Mouse (Mus musculus) hindbrain, embryonic 10.5 days (tissue): ENCODE data around the gene Rfk. TPM values are rescaled to one million over a fixed set of nuclear protein-coding genes. Genes with fewer than 3 reads are reported as not detected.

Experiments
- DNase-seq: peaks from one replicate; pipeline ENCODE4 v3.0.0-alpha.2; 2017; ENCODE audit warnings: low spot score
- H3K27ac ChIP-seq: fragments of 300-500 bp; sonication (generic); 2 replicates; pipeline ENCODE4 v1.5.1; 2016; ENCODE audit warnings: mild to moderate bottlenecking, moderate library complexity
- H3K27me3 ChIP-seq: fragments of 300-500 bp; sonication (generic); 2 replicates; pipeline ENCODE4 v1.6.1; 2016; ENCODE audit warnings: mild to moderate bottlenecking; ENCODE audit not compliant: poor library complexity, insufficient read depth, severe bottlenecking
- H3K36me3 ChIP-seq: fragments of 300-500 bp; sonication (generic); 2 replicates; pipeline ENCODE4 v1.6.1; 2016; ENCODE audit warnings: mild to moderate bottlenecking, moderate library complexity
- H3K4me1 ChIP-seq: fragments of 300-500 bp; sonication (generic); replicated peaks from 2 replicates; pipeline ENCODE4 v1.6.1; 2016; ENCODE audit warnings: mild to moderate bottlenecking
- H3K4me3 ChIP-seq: fragments of 300-500 bp; sonication (generic); 2 replicates; pipeline ENCODE4 v1.5.1; 2016; ENCODE audit warnings: mild to moderate bottlenecking, moderate library complexity
- H3K9me3 ChIP-seq: fragments of 300-500 bp; sonication (generic); 2 replicates; pipeline ENCODE4 v1.6.1; 2016; ENCODE audit warnings: mild to moderate bottlenecking, moderate library complexity
- WGBS: fragments of 180-500 bp; shearing (Covaris S2); methylation state at CpG from one replicate; pipeline ENCODE4 v1.1.7; 2016; 5-methylcytosine and 5-hydroxymethylcytosine counted together
- polyA plus RNA-seq: library from polyadenylated mRNA; unstranded; fragments of >200 nt; fragmentation: Nextera tagmentation; extraction: Ambion mirVana; gene quantifications from 2 replicates; pipeline ENCODE4 v1.2.1, GENCODE M21; 2016

Rfk gene
- polyA plus RNA-seq, 1 experiment from 2014 or later = 71.0 TPM

- Histone ChIP-seq H3K4me1 (peaks cover 11% of the 10 kb centered on the region), H3K36me3 (no peaks in the 10 kb centered on the region), H3K27ac (no peak overlapping the region), H3K4me3 (no peak overlapping the region), H3K27me3 (peaks cover 14% of the 10 kb centered on the region; the same call in 1 of the 2 replicates), H3K9me3 (no peaks in the 10 kb centered on the region)
- WGBS = 77% methylated on average over 2 of the region's 2 CpGs
- DNase-seq = no peak
Measured at GRCm38 (mm10) chr19:17361181-17361580, 32.7 kb upstream of the Rfk start.

- no peak overlapping the region for H3K4me3 ChIP-seq
Measured at GRCm38 (mm10) chr19:17364741-17365140, 29.1 kb upstream of the Rfk start.

GRCm38 (mm10) chr19:17366364-17367090, 27.3 kb upstream of the Rfk start:
- Histone ChIP-seq H3K9me3 (no peaks in the 10 kb centered on the region), H3K27me3 (no peaks in the 10 kb centered on the region), H3K27ac (no peak overlapping the region), H3K4me3 (no peak overlapping the region), H3K36me3 (no peaks in the 10 kb centered on the region), H3K4me1 (no peaks in the 10 kb centered on the region)
- WGBS = 91% methylated on average over 8 of the region's 8 CpGs
- DNase-seq = no peak

More at GRCm38 (mm10) chr19:17364741-17365140, 29.1 kb upstream of the Rfk start:
- Histone ChIP-seq H3K9me3 (no peaks in the 10 kb centered on the region), H3K27ac (no peak overlapping the region), H3K36me3 (no peaks in the 10 kb centered on the region), H3K27me3 (no peaks in the 10 kb centered on the region), H3K4me1 (no peaks in the 10 kb centered on the region)
- WGBS = 45% methylated on average over 3 of the region's 3 CpGs
- no peak for DNase-seq

GRCm38 (mm10) chr19:17368557-17368956, 25.3 kb upstream of the Rfk start:
- WGBS = 91% methylated on average over 9 of the region's 9 CpGs
- Histone ChIP-seq H3K9me3 (no peaks in the 10 kb centered on the region), H3K4me3 (no peak overlapping the region), H3K4me1 (no peaks in the 10 kb centered on the region), H3K27ac (no peak overlapping the region), H3K27me3 (no peaks in the 10 kb centered on the region), H3K36me3 (no peaks in the 10 kb centered on the region)
- no peak for DNase-seq

GRCm38 (mm10) chr19:17369581-17369980, 24.3 kb upstream of the Rfk start:
- no peak overlapping the region for H3K4me3 ChIP-seq
- H3K27me3 ChIP-seq = no peaks in the 10 kb centered on the region
- WGBS = 45% methylated on average over 7 of the region's 7 CpGs
- H3K9me3 ChIP-seq = no peaks in the 10 kb centered on the region
- H3K27ac ChIP-seq = no peak overlapping the region
- DNase-seq = no peak
- H3K4me1 ChIP-seq = no peaks in the 10 kb centered on the region
- no peaks in the 10 kb centered on the region for H3K36me3 ChIP-seq

- WGBS = 83% methylated on average over 3 of the region's 3 CpGs
- Histone ChIP-seq H3K36me3 (no peaks in the 10 kb centered on the region), H3K27me3 (no peaks in the 10 kb centered on the region), H3K4me1 (no peaks in the 10 kb centered on the region), H3K9me3 (no peaks in the 10 kb centered on the region), H3K4me3 (no peak within 1 kb of the TSS), H3K27ac (no peak within 1 kb of the TSS)
- DNase-seq = no peak
Measured at GRCm38 (mm10) chr19:17372701-17373100, 21.1 kb upstream of the Rfk start, which contains the start of gene Gcnt1. Gene Gcnt1, minus strand, starts transcription at chr19:17372844.

GRCm38 (mm10) chr19:17378845-17379244, 15.0 kb upstream of the Rfk start:
- no peaks in the 10 kb centered on the region; the same call in 1 of the 2 replicates for H3K27me3 ChIP-seq
- no peaks in the 10 kb centered on the region for H3K4me1 ChIP-seq

GRCm38 (mm10) chr19:17380549-17380948, 13.3 kb upstream of the Rfk start:
- DNase-seq = no peak
- H3K27ac ChIP-seq = no peak overlapping the region
- H3K4me1 ChIP-seq = 0 out of 2 replicates have a peak, but pooled peaks cover under 1% of the 10 kb centered on the region
- WGBS = 83% methylated on average over 7 of the region's 7 CpGs
- H3K4me3 ChIP-seq = no peak overlapping the region
- no peaks in the 10 kb centered on the region for H3K9me3 ChIP-seq
- no peaks in the 10 kb centered on the region; the same call in 1 of the 2 replicates for H3K27me3 ChIP-seq
- no peaks in the 10 kb centered on the region for H3K36me3 ChIP-seq

More at GRCm38 (mm10) chr19:17378845-17379244, 15.0 kb upstream of the Rfk start:
- Histone ChIP-seq H3K9me3 (no peaks in the 10 kb centered on the region), H3K4me3 (no peak overlapping the region), H3K36me3 (no peaks in the 10 kb centered on the region), H3K27ac (no peak overlapping the region)
- DNase-seq = no peak

- no peak for DNase-seq
- Histone ChIP-seq H3K27ac (no peak overlapping the region), H3K27me3 (no peaks in the 10 kb centered on the region; the same call in 1 of the 2 replicates), H3K9me3 (no peaks in the 10 kb centered on the region), H3K36me3 (no peaks in the 10 kb centered on the region), H3K4me3 (no peak overlapping the region), H3K4me1 (peaks cover 4% of the 10 kb centered on the region; the same call in 1 of the 2 replicates)
- 85% methylated on average over 6 of the region's 6 CpGs for WGBS
Measured at GRCm38 (mm10) chr19:17382807-17383397, 10.9 kb upstream of the Rfk start.

- 92% methylated on average over 4 of the region's 4 CpGs for WGBS
- Histone ChIP-seq H3K4me1 (peaks cover 4% of the 10 kb centered on the region; the same call in 1 of the 2 replicates), H3K36me3 (no peaks in the 10 kb centered on the region), H3K4me3 (no peak overlapping the region), H3K27ac (no peak overlapping the region), H3K9me3 (no peaks in the 10 kb centered on the region), H3K27me3 (no peaks in the 10 kb centered on the region; the same call in 1 of the 2 replicates)
- no peak for DNase-seq
Measured at GRCm38 (mm10) chr19:17385022-17385421, 8.8 kb upstream of the Rfk start.

- H3K27me3 ChIP-seq = no peaks in the 10 kb centered on the region; the same call in 1 of the 2 replicates
- no peak overlapping the region for H3K4me3 ChIP-seq
- no peaks in the 10 kb centered on the region for H3K36me3 ChIP-seq
- DNase-seq = no peak
- peaks cover 4% of the 10 kb centered on the region; the same call in 1 of the 2 replicates for H3K4me1 ChIP-seq
- H3K27ac ChIP-seq = no peak overlapping the region
- 54% methylated on average over 1 of the region's 1 CpGs for WGBS
- H3K9me3 ChIP-seq = no peaks in the 10 kb centered on the region
Measured at GRCm38 (mm10) chr19:17385426-17385825, 8.4 kb upstream of the Rfk start.

- no peaks in the 10 kb centered on the region; the same call in 1 of the 2 replicates for H3K27me3 ChIP-seq
- peak; percentile 10 for DNase-seq
- WGBS = 29% methylated on average over 6 of the region's 6 CpGs
- no peak overlapping the region for H3K4me3 ChIP-seq
- H3K9me3 ChIP-seq = no peaks in the 10 kb centered on the region
- H3K27ac ChIP-seq = no peak overlapping the region
- no peaks in the 10 kb centered on the region for H3K36me3 ChIP-seq
- H3K4me1 ChIP-seq = peaks cover 4% of the 10 kb centered on the region; the same call in 1 of the 2 replicates
Measured at GRCm38 (mm10) chr19:17386424-17386823, 7.4 kb upstream of the Rfk start.

GRCm38 (mm10) chr19:17388404-17388803, 5.4 kb upstream of the Rfk start:
- DNase-seq = no peak
- WGBS = 26% methylated on average over 2 of the region's 2 CpGs
- peaks cover 19% of the 10 kb centered on the region for H3K27me3 ChIP-seq

More at GRCm38 (mm10) chr19:17388404-17388803, 5.4 kb upstream of the Rfk start:
- Histone ChIP-seq H3K9me3 (no peaks in the 10 kb centered on the region), H3K27ac (no peak overlapping the region), H3K4me3 (no peak overlapping the region), H3K4me1 (peaks cover 4% of the 10 kb centered on the region; the same call in 1 of the 2 replicates), H3K36me3 (no peaks in the 10 kb centered on the region)
